Comparison of ENCODE assay signal across 8 mouse cellular contexts in genomic region chr14:54432078-54432836, GRCm38 (mm10). TPM values are rescaled to one million over a fixed set of nuclear protein-coding genes. Genes with fewer than 3 reads are reported as not detected.
DNase-seq lines count a peak whose midpoint lies in the region; ATAC-seq lines count a peak whose summit lies in the region.

No protein-coding gene starts in this region.

- H3K27me3 ChIP-seq in forebrain, embryonic 13.5 days = no peaks in the 10 kb centered on the region
- H3K27me3 ChIP-seq in intestine, embryonic 16.5 days (replicated peaks; ENCODE audit: control insufficient read depth, insufficient read depth, low read length) = no peaks in the 10 kb centered on the region
- no peaks in the 10 kb centered on the region for H3K27me3 ChIP-seq in stomach, embryonic 14.5 days (ENCODE audit: control insufficient read depth, insufficient read depth, low read length)

- H3K36me3 ChIP-seq in forebrain, embryonic 13.5 days (ENCODE audit: poor library complexity, severe bottlenecking) = peaks cover 29% of the 10 kb centered on the region
- H3K36me3 ChIP-seq in intestine, embryonic 16.5 days (ENCODE audit: control insufficient read depth, insufficient read depth, low read length) = peaks cover 4% of the 10 kb centered on the region
- peaks cover 26% of the 10 kb centered on the region for H3K36me3 ChIP-seq in stomach, embryonic 14.5 days (ENCODE audit: control insufficient read depth, insufficient read depth, low read length)

- peak; percentile 45 for DNase-seq in kidney, adult 18-20 months
- no peak for DNase-seq in kidney, adult 8-10 months
- DNase-seq in adipocyte (ENCODE audit: low spot score) = peak; percentile 47
- peak; percentile 77 for DNase-seq in lung, postnatal 10 days
- no peak for DNase-seq in T-cell, adult 2 months (ENCODE audit: low spot score)

- H3K27ac ChIP-seq in forebrain, embryonic 13.5 days = peak overlapping the region; percentile 92
- peak overlapping the region; percentile 94 for H3K27ac ChIP-seq in intestine, embryonic 16.5 days (ENCODE audit: low read length)
- H3K27ac ChIP-seq in stomach, embryonic 14.5 days (ENCODE audit: low read length) = peak overlapping the region; percentile 99

- H3K4me2 ChIP-seq in forebrain, embryonic 13.5 days = peak overlapping the region; percentile 74
- peak overlapping the region; percentile 90 for H3K4me2 ChIP-seq in intestine, embryonic 16.5 days (ENCODE audit: low read depth, low read length)
- H3K4me2 ChIP-seq in stomach, embryonic 14.5 days (replicated peaks; ENCODE audit: low read depth, low read length) = peak overlapping the region; percentile 85

- H3K4me3 ChIP-seq in forebrain, embryonic 13.5 days = peak overlapping the region; percentile 55
- H3K4me3 ChIP-seq in intestine, embryonic 16.5 days (ENCODE audit: low read length) = peak overlapping the region; percentile 85
- peak overlapping the region; percentile 91 for H3K4me3 ChIP-seq in stomach, embryonic 14.5 days (ENCODE audit: low read depth, low read length)

- peaks cover 69% of the 10 kb centered on the region for H3K4me1 ChIP-seq in forebrain, embryonic 13.5 days
- peaks cover 42% of the 10 kb centered on the region for H3K4me1 ChIP-seq in intestine, embryonic 16.5 days (ENCODE audit: control insufficient read depth, insufficient read depth, low read length)
- H3K4me1 ChIP-seq in stomach, embryonic 14.5 days (ENCODE audit: control insufficient read depth, insufficient read depth, low read length) = peaks cover 30% of the 10 kb centered on the region

- peak overlapping the region; percentile 86 for H3K9ac ChIP-seq in forebrain, embryonic 13.5 days
- peak overlapping the region; percentile 94 for H3K9ac ChIP-seq in intestine, embryonic 16.5 days (ENCODE audit: low read depth, low read length)
- peak overlapping the region; percentile 96 for H3K9ac ChIP-seq in stomach, embryonic 14.5 days (replicated peaks; ENCODE audit: low read depth, low read length)

- peak; percentile 50 for ATAC-seq in forebrain, embryonic 13.5 days
- peak; percentile 21; the same call in 1 of the 2 replicates for ATAC-seq in intestine, embryonic 16.5 days
- ATAC-seq in stomach, embryonic 14.5 days (ENCODE audit: insufficient number of reproducible peaks, insufficient read depth, low FRiP score, low read depth) = peak; percentile 23; the same call in 1 of the 2 replicates

- WGBS in forebrain, embryonic 13.5 days = 3% methylated on average over 54 of the region's 54 CpGs
- WGBS in intestine, embryonic 16.5 days = 1% methylated on average over 54 of the region's 54 CpGs
- 2% methylated on average over 54 of the region's 54 CpGs for WGBS in stomach, embryonic 14.5 days

- no peaks in the 10 kb centered on the region for H3K9me3 ChIP-seq in forebrain, embryonic 13.5 days (replicated peaks)
- H3K9me3 ChIP-seq in intestine, embryonic 16.5 days (ENCODE audit: control insufficient read depth, low read length) = no peaks in the 10 kb centered on the region
- H3K9me3 ChIP-seq in stomach, embryonic 14.5 days (ENCODE audit: control insufficient read depth, low read depth, low read length) = no peaks in the 10 kb centered on the region

RNA-seq across cellular contexts. Expression of gene Mmp14, which starts 0.8 kb away (rescaled TPM):
- polyA plus RNA-seq in forebrain, embryonic 13.5 days (2015; fragmentation: Nextera tagmentation; extraction: Ambion mirVana) = 54.5 and 57.3 TPM in 2 replicates
- polyA plus RNA-seq in intestine, embryonic 16.5 days (2015; fragmentation: Nextera tagmentation; extraction: Ambion mirVana) = 89.7 and 90.7 TPM in 2 replicates
- polyA plus RNA-seq in stomach, embryonic 14.5 days (2014; fragmentation: Nextera tagmentation; extraction: Ambion mirVana) = 154 and 156 TPM in 2 replicates

RNA-seq across cellular contexts. Expression of gene Mrpl52, which starts 5.5 kb away (rescaled TPM):
- 270 and 310 TPM in 2 replicates for polyA plus RNA-seq in forebrain, embryonic 13.5 days (2015; fragmentation: Nextera tagmentation; extraction: Ambion mirVana)
- polyA plus RNA-seq in intestine, embryonic 16.5 days (2015; fragmentation: Nextera tagmentation; extraction: Ambion mirVana) = 249 and 267 TPM in 2 replicates
- 284 and 312 TPM in 2 replicates for polyA plus RNA-seq in stomach, embryonic 14.5 days (2014; fragmentation: Nextera tagmentation; extraction: Ambion mirVana)

RNA-seq across cellular contexts. Expression of gene Slc7a7, which starts 14.7 kb away (rescaled TPM):
- 5.6 and 6.1 TPM in 2 replicates for polyA plus RNA-seq in forebrain, embryonic 13.5 days (2015; fragmentation: Nextera tagmentation; extraction: Ambion mirVana)
- 93.8 and 111 TPM in 2 replicates for polyA plus RNA-seq in intestine, embryonic 16.5 days (2015; fragmentation: Nextera tagmentation; extraction: Ambion mirVana)
- polyA plus RNA-seq in stomach, embryonic 14.5 days (2014; fragmentation: Nextera tagmentation; extraction: Ambion mirVana) = 10.3 and 11.2 TPM in 2 replicates

RNA-seq across cellular contexts. Expression of gene Lrp10, which starts 31.7 kb away (rescaled TPM):
- polyA plus RNA-seq in forebrain, embryonic 13.5 days (2015; fragmentation: Nextera tagmentation; extraction: Ambion mirVana) = 19.9 and 24.4 TPM in 2 replicates
- polyA plus RNA-seq in intestine, embryonic 16.5 days (2015; fragmentation: Nextera tagmentation; extraction: Ambion mirVana) = 53.4 and 65.3 TPM in 2 replicates
- 38.1 and 41.7 TPM in 2 replicates for polyA plus RNA-seq in stomach, embryonic 14.5 days (2014; fragmentation: Nextera tagmentation; extraction: Ambion mirVana)

RNA-seq across cellular contexts. Expression of gene Rem2, which starts 43.6 kb away (rescaled TPM):
- 24.2 and 24.4 TPM in 2 replicates for polyA plus RNA-seq in forebrain, embryonic 13.5 days (2015; fragmentation: Nextera tagmentation; extraction: Ambion mirVana)
- 1.2 and 1.6 TPM in 2 replicates for polyA plus RNA-seq in intestine, embryonic 16.5 days (2015; fragmentation: Nextera tagmentation; extraction: Ambion mirVana)
- polyA plus RNA-seq in stomach, embryonic 14.5 days (2014; fragmentation: Nextera tagmentation; extraction: Ambion mirVana) = 1.5 and 2.0 TPM in 2 replicates

Comparison
In these comparisons a context has a peak if more than half of its experiments do, and no peak if none do; other contexts are left out.
1. DNase-seq: peak in kidney, adult 18-20 months (single experiment), adipocyte (single experiment) and lung, postnatal 10 days (single experiment); none in kidney, adult 8-10 months (0 of 2) and T-cell, adult 2 months (single experiment).
2. Peak in every context shown above with its lines, with median percentiles within 50 percentile points of each other: ATAC-seq, H3K27ac ChIP-seq, H3K4me2 ChIP-seq, H3K4me3 ChIP-seq and H3K9ac ChIP-seq.